Mouse (Mus musculus): ENCODE data around the gene Sys1.

- TF ChIP-seq CTCF (IDR thresholded peaks at IDR 0.05; ENCODE audit: borderline replicate concordance, insufficient read depth, low read depth, low read length), result no peak
- TF ChIP-seq POLR2A (IDR thresholded peaks at IDR 0.05; ENCODE audit: borderline replicate concordance, insufficient read depth, low read length), result no peak
Observed at GRCm38 (mm10) chr2:164454846-164455245, 1.9 kb upstream of the Sys1 start.

Data from cerebellum, adult 2 months (tissue).